Mouse (Mus musculus) heart, embryonic 14.5 days (tissue): ENCODE measurements around the gene Plekha1. TPM values are rescaled to one million over a fixed set of nuclear protein-coding genes. Genes with fewer than 3 reads are reported as not detected.

Source experiments
- ATAC-seq: fragments of 200-750 bp; cut with Nextera tagmentation; 2 replicates; pipeline ENCODE4 v1.8.0; 2017; ENCODE audit warnings: low read depth, moderate TSS enrichment; ENCODE audit not compliant: insufficient number of reproducible peaks, insufficient read depth, low FRiP score
- H3K27ac ChIP-seq, 2 experiments: fragments of 200-500 bp in 1 of 2; fragments of 300-500 bp in 1 of 2; sonication (generic) in 1 of 2; replicated peaks in 1 of 2; 2 replicates each; pipeline ENCODE4 v1.5.1; 2012 to 2014; ENCODE audit warnings: low read depth in 2 of 2, low read length in 2 of 2, control low read depth in 1 of 2, mild to moderate bottlenecking in 1 of 2, mixed read lengths in 1 of 2; ENCODE audit not compliant: control insufficient read depth in 1 of 2, insufficient read depth in 1 of 2
- H3K27me3 ChIP-seq: fragments of 300-500 bp; sonication (generic); 2 replicates; pipeline ENCODE4 v1.6.1; 2014; ENCODE audit warnings: mild to moderate bottlenecking, low read length, control low read depth; ENCODE audit not compliant: control insufficient read depth, insufficient read depth
- H3K36me3 ChIP-seq: fragments of 300-500 bp; sonication (generic); 2 replicates; pipeline ENCODE4 v1.6.1; 2014; ENCODE audit warnings: mild to moderate bottlenecking, control low read depth, low read length, mixed read lengths; ENCODE audit not compliant: control insufficient read depth, insufficient read depth
- H3K4me1 ChIP-seq, 2 experiments: fragments of 200-500 bp in 1 of 2; fragments of 300-500 bp in 1 of 2; sonication (generic) in 1 of 2; 2 replicates each; pipeline ENCODE4 v1.6.1; 2012 to 2014; ENCODE audit warnings: low read length in 2 of 2, control low read depth in 1 of 2, mixed read lengths in 1 of 2; ENCODE audit not compliant: control insufficient read depth in 2 of 2, insufficient read depth in 2 of 2
- H3K4me2 ChIP-seq: fragments of 300-500 bp; sonication (generic); 2 replicates; pipeline ENCODE4 v1.6.1; 2014; ENCODE audit warnings: mild to moderate bottlenecking, low read length
- H3K4me3 ChIP-seq, 2 experiments: fragments of 200-500 bp in 1 of 2; fragments of 300-500 bp in 1 of 2; sonication (generic) in 1 of 2; 2 replicates each; pipeline ENCODE4 v1.5.1; 2012 to 2014; ENCODE audit warnings: low read length in 2 of 2, mild to moderate bottlenecking in 2 of 2, control low read depth in 1 of 2, low read depth in 1 of 2, moderate library complexity in 1 of 2; ENCODE audit not compliant: control insufficient read depth in 1 of 2, insufficient read depth in 1 of 2
- H3K9ac ChIP-seq: fragments of 300-500 bp; sonication (generic); 2 replicates; pipeline ENCODE4 v1.6.1; 2014; ENCODE audit warnings: mild to moderate bottlenecking, low read length
- H3K9me3 ChIP-seq: fragments of 300-500 bp; sonication (generic); 2 replicates; pipeline ENCODE4 v1.6.1; 2016; ENCODE audit warnings: low read length, control low read depth; ENCODE audit not compliant: control insufficient read depth
- WGBS: fragments of 180-500 bp; shearing (Covaris S2); extraction: QIAGEN DNeasy Blood & Tissue Kit; methylation state at CpG from one replicate; pipeline ENCODE4 v1.1.7; 2014; 5-methylcytosine and 5-hydroxymethylcytosine counted together
- polyA plus RNA-seq: library from polyadenylated mRNA; unstranded; fragments of >200 nt; fragmentation: Nextera tagmentation; extraction: Ambion mirVana; gene quantifications from 2 replicates; pipeline ENCODE4 v1.2.1, GENCODE M21; 2014

Gene Plekha1
- polyA plus RNA-seq, 1 experiment from 2014 or later = 49.9 TPM

- ATAC-seq = no peak
- Histone ChIP-seq H3K4me1 (no peaks in the 10 kb centered on the region), H3K27ac (no peak overlapping the region), H3K9me3 (no peaks in the 10 kb centered on the region), H3K36me3 (peaks cover 87% of the 10 kb centered on the region), H3K4me3 (no peak overlapping the region), H3K9ac (no peak overlapping the region), H3K4me2 (no peak overlapping the region), H3K27me3 (no peaks in the 10 kb centered on the region)
- 87% methylated on average over 5 of the region's 5 CpGs for WGBS
Measured at GRCm38 (mm10) chr7:130900233-130900848, 34.8 kb downstream of the Plekha1 start.

DNA sequence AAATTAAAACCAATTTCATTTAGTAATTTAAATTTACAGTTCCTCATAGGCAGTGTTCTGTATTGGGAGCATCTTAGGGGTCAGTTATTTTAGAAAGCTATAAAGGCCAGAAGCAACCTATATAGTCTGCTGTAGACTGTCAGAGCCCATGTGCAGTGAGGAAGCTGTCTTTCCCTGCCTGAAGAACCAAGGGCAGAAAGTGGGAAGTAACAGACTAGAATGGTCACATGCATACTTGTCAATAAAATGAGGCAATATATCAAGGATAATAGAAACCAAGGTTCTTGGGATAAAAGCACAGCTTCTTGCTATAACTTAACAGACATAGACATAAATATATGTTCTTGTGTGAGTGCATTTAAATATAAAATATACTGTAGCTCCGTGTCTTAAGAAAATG, 37.4 kb downstream of the Plekha1 start:
- Histone ChIP-seq H3K36me3 (peaks cover 80% of the 10 kb centered on the region), H3K4me3 (no peak overlapping the region), H3K9ac (no peak overlapping the region), H3K27me3 (no peaks in the 10 kb centered on the region), H3K4me2 (no peak overlapping the region), H3K9me3 (no peaks in the 10 kb centered on the region), H3K27ac (no peak overlapping the region), H3K4me1 (no peaks in the 10 kb centered on the region)
- ATAC-seq = no peak
- 94% methylated on average over 1 of the region's 1 CpGs for WGBS

DNA sequence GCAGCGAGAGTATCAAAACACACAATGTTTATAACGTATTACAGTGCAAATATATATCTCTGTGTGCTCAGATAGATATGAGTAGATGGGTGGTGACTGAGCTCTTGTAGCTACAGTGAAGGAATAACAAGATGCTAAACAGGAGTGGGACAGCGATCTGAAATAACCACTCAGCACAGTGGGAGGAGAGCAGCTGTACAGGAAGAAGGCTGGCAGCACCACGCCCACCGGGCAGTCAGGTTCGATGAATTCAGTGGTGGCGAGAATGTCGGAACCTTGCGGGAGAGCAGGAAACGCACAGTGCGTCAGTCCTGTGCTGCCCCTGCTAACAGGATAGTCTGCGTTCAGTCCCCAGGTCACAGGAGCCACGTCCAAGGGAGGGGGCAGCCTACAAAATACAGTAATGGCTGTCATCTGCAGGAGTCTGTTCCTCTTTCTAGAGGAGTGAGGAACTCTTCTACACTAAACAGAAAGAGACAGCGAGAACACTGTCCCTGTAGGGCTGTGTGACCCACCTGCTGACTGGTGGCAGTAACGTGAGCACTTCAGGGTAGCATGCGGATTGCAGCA, 38.0 kb downstream of the Plekha1 start:
- no peak overlapping the region for H3K4me3 ChIP-seq

GRCm38 (mm10) chr7:130904571-130905365, 39.2 kb downstream of the Plekha1 start:
- no peak overlapping the region for H3K4me2 ChIP-seq
- no peak for ATAC-seq
- H3K27me3 ChIP-seq = no peaks in the 10 kb centered on the region
- no peak overlapping the region for H3K4me3 ChIP-seq
- H3K9ac ChIP-seq = no peak overlapping the region
- H3K4me1 ChIP-seq = no peaks in the 10 kb centered on the region
- no peak overlapping the region for H3K27ac ChIP-seq
- WGBS = 88% methylated on average over 13 of the region's 13 CpGs
- H3K36me3 ChIP-seq = peaks cover 86% of the 10 kb centered on the region
- H3K9me3 ChIP-seq = no peaks in the 10 kb centered on the region

More for the DNA sequence above, 38.0 kb downstream of the Plekha1 start:
- Histone ChIP-seq H3K9ac (no peak overlapping the region), H3K27me3 (no peaks in the 10 kb centered on the region), H3K27ac (no peak overlapping the region), H3K4me2 (no peak overlapping the region), H3K36me3 (peaks cover 81% of the 10 kb centered on the region), H3K9me3 (no peaks in the 10 kb centered on the region), H3K4me1 (no peaks in the 10 kb centered on the region)
- 83% methylated on average over 16 of the region's 16 CpGs for WGBS
- ATAC-seq = no peak

- Histone ChIP-seq H3K36me3 (peaks cover 74% of the 10 kb centered on the region), H3K27ac (no peak overlapping the region), H3K4me1 (no peaks in the 10 kb centered on the region), H3K9me3 (no peaks in the 10 kb centered on the region), H3K4me2 (no peak overlapping the region), H3K27me3 (no peaks in the 10 kb centered on the region), H3K4me3 (no peak overlapping the region), H3K9ac (no peak overlapping the region)
- ATAC-seq = no peak
- 88% methylated on average over 14 of the region's 14 CpGs for WGBS
Measured at GRCm38 (mm10) chr7:130910841-130911240, 45.3 kb downstream of the Plekha1 start.

GRCm38 (mm10) chr7:130914693-130915363, 49.3 kb downstream of the Plekha1 start:
- Histone ChIP-seq H3K27ac (no peak overlapping the region), H3K27me3 (no peaks in the 10 kb centered on the region), H3K9me3 (no peaks in the 10 kb centered on the region), H3K4me2 (no peak overlapping the region), H3K4me1 (no peaks in the 10 kb centered on the region), H3K9ac (no peak overlapping the region), H3K36me3 (peaks cover 40% of the 10 kb centered on the region), H3K4me3 (no peak overlapping the region)
- no peak for ATAC-seq
- 40% methylated on average over 5 of the region's 5 CpGs for WGBS

DNA sequence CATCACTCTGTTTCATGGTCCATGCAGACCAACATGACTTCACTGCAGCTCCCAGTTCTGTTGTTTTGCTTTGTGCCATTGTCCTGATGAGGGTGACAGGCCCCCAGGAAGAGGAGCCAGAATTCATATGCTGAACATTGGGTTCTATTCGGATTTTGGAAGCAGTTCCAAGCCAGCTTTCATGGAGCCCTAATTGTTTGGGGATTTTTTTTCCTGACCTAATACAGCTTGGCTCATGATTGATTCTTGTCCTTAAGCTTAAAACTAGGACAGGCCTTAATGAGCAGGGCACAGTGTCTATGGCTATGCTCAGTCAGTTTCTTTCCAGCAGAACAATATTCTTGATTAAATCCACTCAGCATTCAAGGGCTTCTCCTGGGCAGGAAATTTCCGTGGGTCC, 52.7 kb downstream of the Plekha1 start:
- Histone ChIP-seq H3K36me3 (peaks cover 9% of the 10 kb centered on the region; the same call in 1 of the 2 replicates), H3K9ac (no peak overlapping the region), H3K4me3 (no peak overlapping the region), H3K4me2 (no peak overlapping the region), H3K27me3 (no peaks in the 10 kb centered on the region), H3K27ac (no peak overlapping the region), H3K9me3 (no peaks in the 10 kb centered on the region), H3K4me1 (no peaks in the 10 kb centered on the region)
- 64% methylated on average over 2 of the region's 2 CpGs for WGBS
- ATAC-seq = no peak
